Mouse (Mus musculus) layer of hippocampus, adult 2 months (tissue): ENCODE measurements around the gene Mtmr4. TPM values are rescaled to one million over a fixed set of nuclear protein-coding genes. Genes with fewer than 3 reads are reported as not detected.

Experiments
- DNase-seq, 2 experiments: peaks; one replicate each; pipeline ENCODE4 v3.0.0; 2022; ENCODE audit warnings: low spot score in 2 of 2
- H3K27ac ChIP-seq: fragments of 200-600 bp; 2 replicates; pipeline ENCODE4 v1.8.1; 2022
- H3K4me3 ChIP-seq: fragments of 200-600 bp; 2 replicates; pipeline ENCODE4 v1.8.1; 2022; ENCODE audit warnings: mild to moderate bottlenecking
- CTCF ChIP-seq: fragments of 200-600 bp; conservative IDR thresholded peaks from 2 replicates; pipeline ENCODE4 v1.8.1; 2022; ENCODE audit warnings: antibody characterized with exemption, mild to moderate bottlenecking, moderate library complexity
- total RNA-seq, 2 experiments: library from RNA; stranded (reverse); gene quantifications; 2 replicates each; pipeline ENCODE4 v1.2.3; 2021

Gene Mtmr4
- total RNA-seq, 2 experiments from 2014 or later = 81.5 to 89.0 TPM

DNA sequence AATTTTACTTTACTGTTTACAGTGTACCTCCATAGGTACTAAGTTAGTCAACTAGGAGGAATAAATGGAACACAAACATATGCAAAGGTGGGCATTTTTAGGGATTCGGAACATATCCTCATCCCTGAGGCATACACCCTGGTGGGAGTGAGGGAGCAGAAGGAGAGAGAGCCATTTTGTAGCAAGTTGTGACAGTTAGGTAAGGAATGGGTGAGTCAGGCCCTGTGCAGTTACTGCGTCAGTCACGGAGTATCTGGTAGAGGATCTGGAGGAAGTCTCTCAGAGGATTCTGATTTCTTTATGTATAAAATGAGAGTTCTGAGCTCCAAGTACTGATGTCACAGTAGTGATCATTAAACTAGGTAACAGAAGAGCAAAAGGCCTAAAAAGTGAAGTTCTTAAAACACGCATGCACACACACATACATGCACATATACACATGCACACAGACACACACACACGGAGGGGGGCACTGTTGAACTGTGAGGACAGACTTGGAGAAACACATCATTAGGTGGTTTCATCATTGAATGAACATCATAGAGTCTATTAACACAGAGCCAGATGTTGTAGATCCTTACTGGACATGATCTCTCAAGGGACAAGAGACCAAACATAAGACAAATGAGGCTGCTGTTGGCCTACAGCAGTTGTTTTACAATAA is 4.6 kb upstream of the Mtmr4 start:
- Histone ChIP-seq H3K27ac (no peak overlapping the region), H3K4me3 (no peak overlapping the region)
- no peak for DNase-seq
- TF ChIP-seq CTCF = no peak

DNA sequence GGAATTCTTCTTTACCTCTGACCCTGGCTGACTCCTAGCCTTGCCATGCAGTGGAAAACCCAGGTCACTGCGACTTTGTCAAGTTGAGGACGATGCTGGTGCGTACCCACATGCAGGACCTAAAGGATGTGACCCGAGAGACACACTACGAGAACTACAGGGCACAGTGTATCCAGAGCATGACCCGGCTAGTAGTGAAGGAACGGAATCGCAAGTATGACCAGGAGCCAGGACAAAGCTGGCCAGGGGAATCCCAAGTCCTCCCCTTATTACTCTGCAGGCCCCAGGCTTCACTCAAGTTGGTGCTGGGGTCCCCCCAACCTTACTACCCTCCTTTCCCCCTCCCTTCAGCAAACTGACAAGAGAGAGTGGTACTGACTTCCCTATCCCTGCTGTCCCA is 2.4 kb upstream of the Mtmr4 start:
- DNase-seq = no peak
- TF ChIP-seq CTCF = no peak

DNA sequence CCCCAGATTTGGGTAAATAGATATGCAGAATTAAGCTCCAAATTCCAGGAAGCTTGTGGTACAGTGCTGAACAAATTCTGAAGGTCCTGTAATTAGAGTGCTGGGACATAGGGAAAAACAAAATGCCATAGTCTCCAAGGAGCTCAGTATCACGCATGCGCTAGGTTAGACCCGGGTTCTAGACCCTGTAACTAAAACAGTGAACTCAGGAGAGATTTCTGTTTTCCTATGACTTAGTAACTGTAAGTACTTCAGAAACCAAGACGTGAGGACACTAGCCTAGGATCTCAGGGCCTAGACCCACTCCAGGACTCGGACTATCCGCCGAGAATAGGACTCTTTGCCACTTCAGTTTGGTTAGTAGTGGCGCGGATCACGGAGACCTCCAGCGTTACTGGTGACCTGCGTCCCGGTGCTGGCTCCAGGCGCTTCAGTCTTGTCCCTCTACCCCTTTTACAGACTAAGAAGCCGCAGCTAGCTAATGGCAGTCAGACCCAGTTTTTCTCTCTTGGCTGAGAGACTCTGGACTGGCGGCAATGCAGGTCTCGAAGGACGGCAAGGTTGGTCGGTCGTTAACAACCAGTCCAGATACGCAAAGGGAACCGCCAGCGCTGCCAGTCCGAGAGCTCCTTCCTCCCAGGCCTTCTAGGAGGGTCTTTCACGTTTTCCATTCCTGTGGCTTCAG is 979 bp upstream of the Mtmr4 start:
- Histone ChIP-seq H3K4me3 (peak overlapping the region; percentile 65), H3K27ac (peak overlapping the region; percentile 96)
- no peak for TF ChIP-seq CTCF
- DNase-seq = no peak

More for the DNA sequence above, 2.4 kb upstream of the Mtmr4 start:
- Histone ChIP-seq H3K4me3 (no peak overlapping the region), H3K27ac (no peak overlapping the region)

DNA sequence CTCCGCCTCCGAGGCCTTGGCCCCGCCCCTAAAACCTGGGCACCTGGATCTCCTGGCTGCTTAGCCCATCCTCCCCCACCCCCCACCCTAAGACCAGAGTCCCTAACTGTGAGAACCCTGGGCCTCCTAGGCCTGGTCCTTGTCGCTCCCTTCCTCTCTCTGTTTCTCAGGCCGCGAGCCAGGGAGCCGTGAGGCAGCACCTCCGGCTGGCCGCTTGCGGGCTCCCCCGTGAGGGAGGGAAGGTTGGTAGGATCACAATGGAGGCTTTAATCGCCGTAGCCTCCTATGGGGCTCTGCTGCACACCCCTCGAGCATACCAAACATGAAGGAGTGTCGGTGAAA is 363 bp downstream of the Mtmr4 start:
- peak overlapping the region; percentile 81 for H3K4me3 ChIP-seq
- DNase-seq = no peak
- peak overlapping the region; percentile 94 for H3K27ac ChIP-seq
- TF ChIP-seq CTCF = peak; percentile 52

DNA sequence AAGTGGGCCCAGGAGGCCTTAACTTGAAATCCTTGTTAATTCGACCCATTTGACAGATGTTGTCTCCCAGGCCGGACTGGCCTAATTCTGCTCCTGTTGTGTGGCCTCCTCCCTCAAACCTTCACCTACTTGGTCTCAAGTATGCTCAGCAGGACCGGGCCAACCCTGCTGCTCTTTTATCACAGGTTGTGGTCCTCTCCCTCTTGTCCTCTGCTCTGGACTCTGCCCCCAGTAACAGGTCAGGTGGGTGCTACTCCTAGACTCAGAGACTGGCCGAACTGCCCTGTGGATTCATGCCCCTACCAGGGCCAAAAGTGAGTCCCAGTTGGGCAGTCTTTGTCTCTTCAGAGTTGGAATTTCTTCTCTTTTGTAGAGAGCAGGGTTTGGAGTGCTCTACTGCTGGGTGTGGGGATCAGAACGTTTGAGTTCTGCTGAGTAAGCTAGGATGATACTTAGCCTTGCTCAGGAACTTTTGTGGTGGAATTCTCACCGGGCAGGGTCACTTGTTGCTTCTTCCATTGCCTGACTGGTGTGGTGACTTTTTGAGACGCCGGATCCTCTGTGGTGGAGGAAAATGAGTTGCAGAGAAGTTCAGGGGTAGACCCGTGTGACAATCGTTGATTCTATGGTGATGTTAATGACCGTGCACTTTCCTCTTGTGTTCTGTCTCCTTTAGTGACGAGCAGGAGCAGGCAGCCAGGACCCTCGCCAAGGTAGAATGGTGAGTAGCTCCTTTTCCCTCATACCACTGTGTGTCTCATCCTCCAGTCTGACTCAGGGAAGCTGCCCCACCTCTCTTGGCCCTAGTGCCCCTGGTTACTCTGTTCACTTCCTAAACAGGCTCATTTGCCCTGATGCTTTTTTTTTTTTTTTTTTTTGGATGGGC is 994 bp downstream of the Mtmr4 start:
- DNase-seq = no peak
- peak overlapping the region; percentile 94 for H3K27ac ChIP-seq
- TF ChIP-seq CTCF = no peak
- peak overlapping the region; percentile 81 for H3K4me3 ChIP-seq

DNA sequence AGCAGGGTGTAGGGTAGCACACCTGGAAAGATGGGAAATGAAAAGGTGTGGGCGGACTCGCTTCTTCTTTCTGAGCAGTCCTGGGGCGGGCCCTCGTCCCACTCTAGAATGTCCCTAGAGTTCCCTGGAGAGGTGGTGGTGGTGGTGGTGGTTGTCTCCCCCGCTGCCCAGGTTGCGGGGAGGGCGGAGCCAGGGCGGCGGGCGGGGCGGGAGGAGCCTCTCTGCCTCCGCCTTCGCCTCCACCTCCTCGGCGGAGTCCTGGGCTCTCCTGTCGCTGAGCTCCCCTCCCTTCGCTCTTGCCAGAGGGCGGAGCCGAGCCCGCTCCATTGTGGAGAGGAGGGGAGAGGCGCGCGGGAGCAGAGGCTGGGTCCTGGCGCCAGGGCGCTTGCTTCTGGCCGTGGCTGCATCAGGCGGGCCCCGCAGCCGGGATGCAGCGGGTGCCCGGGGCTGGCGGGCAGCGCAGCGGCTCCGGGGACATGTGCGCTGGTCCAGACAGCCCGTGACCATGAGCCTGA is 3.4 kb downstream of the Mtmr4 start:
- TF ChIP-seq CTCF = no peak
- DNase-seq = peak; percentile 80 to 90
- Histone ChIP-seq H3K27ac (peak overlapping the region; percentile 92), H3K4me3 (peak overlapping the region; percentile 78)

DNA sequence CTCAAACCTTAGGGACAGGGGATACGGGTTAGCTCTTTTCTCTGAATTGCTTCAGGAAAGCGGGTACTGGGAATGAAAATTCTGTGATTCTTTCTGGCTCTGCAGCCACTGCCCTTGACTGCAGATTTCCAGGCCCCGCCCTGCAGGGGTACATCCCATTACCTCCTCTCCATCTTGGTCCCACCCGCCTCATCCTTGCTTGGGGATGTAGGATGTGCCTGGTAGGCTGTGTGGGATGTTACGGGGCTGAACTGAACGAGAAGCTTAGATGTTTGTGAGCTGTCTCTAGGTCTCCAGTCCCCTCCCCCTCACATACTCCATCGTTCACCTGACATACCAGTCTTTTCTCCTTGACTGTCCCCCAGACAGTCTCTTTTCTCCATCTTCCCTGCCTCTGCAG is 4.0 kb downstream of the Mtmr4 start:
- TF ChIP-seq CTCF = no peak
- H3K4me3 ChIP-seq = peak overlapping the region; percentile 78
- no peak for DNase-seq
- peak overlapping the region; percentile 92 for H3K27ac ChIP-seq

DNA sequence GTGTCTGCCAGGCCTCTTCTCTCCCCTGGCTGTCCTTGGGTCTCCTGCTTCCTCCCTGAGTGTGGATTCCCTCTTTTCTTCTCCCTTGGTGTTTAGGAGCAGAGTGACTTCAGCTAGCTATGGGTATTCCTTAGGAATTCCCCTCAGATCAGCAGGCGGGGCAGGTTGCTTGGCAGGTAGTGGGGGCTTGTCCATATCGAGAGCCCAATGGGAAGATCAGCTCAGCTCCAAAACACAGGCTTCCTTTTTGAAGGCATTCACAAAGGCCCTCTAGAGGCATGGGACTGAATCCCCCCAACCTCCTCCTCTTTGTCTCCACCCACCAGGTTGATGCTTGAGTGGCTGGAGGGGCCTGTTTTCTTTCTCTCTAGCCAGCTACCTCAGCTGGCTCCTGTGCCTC is 4.5 kb downstream of the Mtmr4 start:
- peak overlapping the region; percentile 10; the same call in 1 of the 2 replicates for H3K27ac ChIP-seq
- peak; percentile 43 for TF ChIP-seq CTCF
- no peak for DNase-seq
- H3K4me3 ChIP-seq = peak overlapping the region; percentile 78

DNA sequence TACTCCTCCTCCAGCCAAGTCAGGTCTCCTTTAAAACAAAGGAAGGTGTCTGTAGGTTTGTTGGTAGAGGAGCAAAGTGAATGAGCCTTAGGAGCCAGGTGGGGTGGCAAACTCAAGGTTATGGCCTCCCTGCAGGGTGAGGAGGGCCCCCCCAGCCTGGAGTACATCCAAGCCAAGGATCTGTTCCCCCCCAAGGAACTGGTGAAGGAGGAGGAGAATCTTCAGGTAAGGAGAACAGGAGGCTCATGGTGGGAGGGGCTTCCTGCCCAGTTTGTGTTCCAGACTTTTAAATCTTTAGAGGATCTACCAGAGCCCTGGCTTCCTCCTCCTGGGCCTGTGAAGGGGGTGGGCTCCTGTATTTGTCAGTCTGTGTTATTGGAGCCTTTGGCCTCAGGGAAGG is 5.1 kb downstream of the Mtmr4 start:
- Histone ChIP-seq H3K27ac (peak overlapping the region; percentile 10; the same call in 1 of the 2 replicates), H3K4me3 (no peak overlapping the region)
- no peak for DNase-seq
- no peak for TF ChIP-seq CTCF

DNA sequence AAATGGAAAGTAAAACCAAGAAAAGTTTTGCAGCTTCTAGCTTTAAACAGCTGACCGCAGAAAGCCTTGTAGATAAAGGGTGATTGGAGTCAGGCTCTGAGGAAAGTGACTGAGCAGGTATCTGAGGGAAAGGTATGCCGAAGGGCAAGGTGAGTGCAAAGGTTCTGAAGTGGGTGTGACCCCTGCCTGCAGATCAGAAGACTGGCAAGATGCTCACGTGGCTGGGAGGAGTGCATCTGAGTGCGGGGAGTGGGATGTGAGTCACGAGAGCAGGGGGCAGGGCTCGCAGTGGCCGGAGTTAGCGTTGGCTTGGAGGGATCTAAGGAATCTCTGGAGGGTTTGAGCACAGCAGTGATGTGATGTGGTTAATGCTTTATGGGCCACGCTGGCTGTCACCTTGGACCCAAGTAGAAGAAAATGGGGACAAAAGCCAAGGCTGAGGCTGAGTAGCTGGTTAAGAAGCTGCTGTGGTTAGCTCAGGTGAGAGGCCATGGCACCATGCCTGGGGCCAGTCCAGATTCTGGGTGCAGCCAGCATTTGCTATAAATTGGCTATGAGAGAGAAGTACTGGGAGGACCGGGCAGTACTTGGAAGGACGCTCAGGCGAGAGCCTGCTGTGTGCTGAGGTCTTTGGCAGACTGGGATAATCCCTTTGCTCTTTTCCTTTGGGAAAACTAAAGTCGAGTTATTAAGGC is 7.6 kb downstream of the Mtmr4 start:
- no peak overlapping the region for H3K27ac ChIP-seq
- H3K4me3 ChIP-seq = no peak overlapping the region
- no peak for DNase-seq
- no peak for TF ChIP-seq CTCF

DNA sequence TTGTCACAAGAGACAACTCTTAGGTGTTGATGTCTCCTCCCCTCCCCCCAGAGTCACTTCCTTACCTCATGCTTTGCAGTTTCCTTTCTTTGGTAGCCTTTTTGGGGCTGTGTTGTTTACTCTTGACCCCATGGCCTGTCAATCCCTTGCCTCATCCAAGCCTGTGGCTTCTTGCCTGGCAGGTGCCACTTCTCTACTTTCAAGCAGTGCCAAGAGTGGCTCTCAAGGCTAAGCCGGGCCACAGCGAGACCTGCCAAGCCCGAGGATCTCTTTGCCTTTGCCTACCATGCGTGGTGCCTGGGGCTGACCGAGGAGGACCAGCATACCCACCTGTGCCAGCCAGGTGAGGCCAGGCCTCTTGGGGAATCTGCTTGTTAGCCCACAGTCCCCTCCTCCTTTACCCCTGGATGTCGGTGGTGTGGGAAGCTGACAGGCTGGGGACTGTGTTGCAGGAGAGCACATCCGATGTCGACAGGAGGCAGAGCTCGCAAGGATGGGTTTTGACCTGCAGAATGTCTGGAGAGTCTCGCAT is 8.4 kb downstream of the Mtmr4 start:
- no peak for DNase-seq
- Histone ChIP-seq H3K4me3 (no peak overlapping the region), H3K27ac (no peak overlapping the region)
- TF ChIP-seq CTCF = no peak

DNA sequence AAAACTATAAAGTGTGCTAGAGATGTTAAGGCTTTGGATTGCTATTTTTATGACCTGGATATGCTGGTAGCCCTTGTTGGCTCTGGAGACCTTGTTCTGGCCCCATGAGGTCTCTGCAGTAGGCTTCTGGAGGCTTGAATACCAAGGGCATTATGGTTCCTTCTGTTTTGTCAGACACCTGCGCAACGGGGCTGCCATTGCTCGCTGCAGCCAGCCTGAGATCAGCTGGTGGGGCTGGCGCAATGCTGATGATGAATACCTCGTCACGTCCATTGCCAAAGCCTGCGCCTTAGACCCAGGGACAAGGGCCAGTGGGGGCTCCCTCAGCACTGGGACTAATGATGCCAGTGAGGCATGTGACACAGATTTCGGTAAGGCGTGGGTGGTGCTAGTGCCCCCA is 10.3 kb downstream of the Mtmr4 start:
- H3K27ac ChIP-seq = no peak overlapping the region
- no peak overlapping the region for H3K4me3 ChIP-seq
- no peak for DNase-seq
- TF ChIP-seq CTCF = no peak
